Mouse (Mus musculus) lung, adult 2 months (tissue): ENCODE measurements around the gene Dph2. TPM values are rescaled to one million over a fixed set of nuclear protein-coding genes. Genes with fewer than 3 reads are reported as not detected.

Experiments used
- DNase-seq: peaks from one replicate; pipeline ENCODE4 v3.0.0; 2022
- H3K4me1 ChIP-seq: fragments of 200-500 bp; 2 replicates; pipeline ENCODE4 v1.6.1; 2011; ENCODE audit warnings: low read length; ENCODE audit not compliant: control insufficient read depth, insufficient read depth
- H3K4me3 ChIP-seq: fragments of 200-500 bp; replicated peaks from 2 replicates; pipeline ENCODE3; 2011; ENCODE audit warnings: low read depth, mild to moderate bottlenecking, control low read depth, low read length; ENCODE audit errors: extremely low read depth
- CTCF ChIP-seq: fragments of 200-500 bp; IDR thresholded peaks from 2 replicates; pipeline ENCODE4 v1.5.1; 2011; ENCODE audit warnings: mild to moderate bottlenecking, low read length, control low read depth; ENCODE audit not compliant: insufficient read depth
- POLR2A ChIP-seq: fragments of 200-500 bp; IDR thresholded peaks from 2 replicates; pipeline ENCODE4 v1.6.1; 2011; ENCODE audit warnings: low read depth, mild to moderate bottlenecking, control low read depth, low read length, borderline replicate concordance; ENCODE audit errors: extremely low read depth
- whole genome bisulfite sequencing: fragments of 180-500 bp; shearing (Covaris S2); methylation state at CpG from one replicate; pipeline ENCODE4 v1.1.7; 2018; 5-methylcytosine and 5-hydroxymethylcytosine counted together
- polyA plus RNA-seq: library from polyadenylated mRNA; depleted of rRNA; stranded (reverse); fragments of >200 nt; gene quantifications from 2 replicates; pipeline ENCODE4 v1.2.3, GENCODE M21; 2012; rRNA removed

The Dph2 gene
- polyA plus RNA-seq, 1 experiment = 10.7 TPM

DNA sequence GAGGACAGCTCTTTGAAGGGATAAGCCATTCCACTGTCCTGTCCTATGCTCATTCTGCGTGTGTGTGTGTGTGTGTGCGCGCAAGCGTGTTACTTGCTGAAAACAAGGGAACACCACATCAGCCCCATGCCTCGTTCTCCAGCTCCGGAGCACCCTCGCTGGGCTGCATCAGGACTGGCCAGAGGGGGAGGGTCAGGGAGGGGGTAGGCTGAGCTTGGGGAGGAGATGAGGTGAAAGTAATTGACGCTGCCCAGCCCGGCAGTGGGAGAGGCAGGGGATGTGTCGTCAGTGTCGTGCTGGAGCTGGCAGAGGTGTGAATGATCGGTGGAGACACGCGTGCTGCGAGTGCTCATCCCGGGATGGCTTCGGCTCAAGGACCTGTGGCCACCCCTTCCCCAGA, 42.8 kb downstream of the Dph2 start:
- Histone ChIP-seq H3K4me3 (no peak overlapping the region), H3K4me1 (no peaks in the 10 kb centered on the region)
- WGBS = 59% methylated on average over 17 of the region's 17 CpGs
- TF ChIP-seq CTCF (no peak), POLR2A (no peak)
- DNase-seq = no peak

GRCm38 (mm10) chr4:117847011-117847410, 44.8 kb downstream of the Dph2 start:
- no peaks in the 10 kb centered on the region for H3K4me1 ChIP-seq
- WGBS = 44% methylated on average over 2 of the region's 2 CpGs
- no peak for DNase-seq
- TF ChIP-seq POLR2A = no peak
- no peak overlapping the region for H3K4me3 ChIP-seq

- no peak overlapping the region for H3K4me3 ChIP-seq
- 97% methylated on average over 4 of the region's 4 CpGs for WGBS
- TF ChIP-seq CTCF (no peak), POLR2A (no peak)
Measured at GRCm38 (mm10) chr4:117846261-117846660, 45.6 kb downstream of the Dph2 start.

DNA sequence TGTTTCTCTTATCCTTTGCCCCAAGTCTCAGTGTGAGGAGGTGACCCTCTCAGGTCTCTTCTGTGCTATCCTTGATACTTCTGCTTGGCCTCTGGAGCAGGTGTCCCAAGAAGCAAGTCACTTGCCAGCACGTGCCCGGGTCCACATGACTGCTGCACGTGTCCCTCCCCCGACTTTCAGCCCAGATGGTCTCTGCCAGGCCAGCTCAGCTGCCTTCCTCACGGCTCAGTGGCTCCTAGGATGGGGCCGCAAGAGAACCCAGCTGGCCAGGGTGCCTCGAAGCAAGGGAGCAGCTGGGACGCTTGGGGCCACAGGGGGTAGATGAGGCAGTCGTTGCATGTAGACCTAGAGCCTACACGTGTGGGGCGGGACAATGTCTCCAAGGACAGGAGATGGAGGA, 46.5 kb downstream of the Dph2 start:
- Histone ChIP-seq H3K4me3 (no peak overlapping the region), H3K4me1 (peaks cover 3% of the 10 kb centered on the region; the same call in 1 of the 2 replicates)
- no peak for TF ChIP-seq CTCF
- TF ChIP-seq POLR2A = no peak
- WGBS = 83% methylated on average over 11 of the region's 11 CpGs
- DNase-seq = no peak

More at GRCm38 (mm10) chr4:117846261-117846660, 45.6 kb downstream of the Dph2 start:
- H3K4me1 ChIP-seq = no peaks in the 10 kb centered on the region
- DNase-seq = no peak

- Histone ChIP-seq H3K4me3 (no peak overlapping the region), H3K4me1 (peaks cover 3% of the 10 kb centered on the region; the same call in 1 of the 2 replicates)
- 73% methylated on average over 5 of the region's 5 CpGs for whole genome bisulfite sequencing
- no peak for TF ChIP-seq POLR2A
- no peak for TF ChIP-seq CTCF
- no peak for DNase-seq
Measured at GRCm38 (mm10) chr4:117844467-117844866, 47.4 kb downstream of the Dph2 start.

DNA sequence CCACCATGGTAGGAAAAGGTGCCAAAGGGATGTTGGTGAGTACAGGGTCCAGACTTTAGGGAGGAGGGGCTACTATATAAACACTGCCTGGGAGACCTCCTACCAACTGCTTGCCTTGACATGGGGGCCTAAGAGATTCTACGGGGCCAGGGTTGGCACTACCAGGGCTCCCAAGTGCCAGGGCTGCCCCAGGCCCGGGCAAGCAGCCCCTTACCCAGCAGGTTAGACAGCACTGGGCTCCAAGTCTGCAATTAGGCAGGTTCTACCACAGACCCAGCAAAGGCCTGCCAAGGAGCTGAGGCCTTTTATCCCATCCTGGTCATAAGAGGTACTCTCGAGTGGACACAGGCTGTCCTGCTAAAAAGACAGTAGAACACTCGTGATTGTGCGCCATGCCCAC, 48.7 kb downstream of the Dph2 start:
- Histone ChIP-seq H3K4me1 (peaks cover 3% of the 10 kb centered on the region; the same call in 1 of the 2 replicates), H3K4me3 (no peak overlapping the region)
- TF ChIP-seq POLR2A (no peak), CTCF (no peak)
- 91% methylated on average over 5 of the region's 5 CpGs for WGBS
- DNase-seq = no peak

GRCm38 (mm10) chr4:117841566-117841965, 50.3 kb downstream of the Dph2 start:
- no peak for TF ChIP-seq POLR2A
- no peak for TF ChIP-seq CTCF
- Histone ChIP-seq H3K4me3 (no peak overlapping the region), H3K4me1 (peaks cover 8% of the 10 kb centered on the region)
- no peak for DNase-seq
- WGBS = 59% methylated on average over 3 of the region's 3 CpGs

DNA sequence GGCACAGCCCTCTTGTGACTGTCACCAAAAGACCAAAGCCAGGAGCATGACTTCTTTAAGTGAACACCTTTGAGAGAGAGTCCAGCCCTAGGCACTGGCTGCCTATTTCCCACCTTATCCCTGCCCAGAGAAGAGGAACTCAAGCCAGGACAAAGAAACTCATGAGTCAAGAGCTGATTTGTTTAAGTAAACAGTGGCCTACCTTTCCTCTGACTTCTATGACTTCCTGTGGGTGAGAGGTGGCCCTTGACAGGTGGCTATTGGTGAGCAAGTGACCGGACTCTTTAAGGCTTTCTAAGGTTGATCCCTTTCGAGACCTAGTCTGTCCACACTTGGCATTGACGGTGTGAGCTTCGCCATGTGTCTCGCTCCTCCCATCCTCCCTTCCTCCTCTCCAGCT, 51.0 kb downstream of the Dph2 start:
- Histone ChIP-seq H3K4me1 (peaks cover 8% of the 10 kb centered on the region), H3K4me3 (no peak overlapping the region)
- peak; percentile 24 for DNase-seq
- TF ChIP-seq CTCF = no peak
- TF ChIP-seq POLR2A = no peak
- WGBS = 76% methylated on average over 5 of the region's 5 CpGs

GRCm38 (mm10) chr4:117839366-117839765, 52.5 kb downstream of the Dph2 start:
- no peak for DNase-seq
- Histone ChIP-seq H3K4me3 (no peak overlapping the region), H3K4me1 (peaks cover 8% of the 10 kb centered on the region)
- TF ChIP-seq CTCF (no peak), POLR2A (no peak)
- 65% methylated on average over 6 of the region's 6 CpGs for WGBS

Other genes starting within 250 kb of the Dph2 start
- gene Dmap1, start 209.8 kb downstream of the Dph2 start, polyA plus RNA-seq = 18.8 and 23.5 TPM in 2 replicates
- not detected in 2 replicates for gene Gm12845, start 167.6 kb downstream of the Dph2 start, polyA plus RNA-seq
- not detected in 2 replicates for gene Klf17, start 126.4 kb downstream of the Dph2 start, polyA plus RNA-seq
- gene Slc6a9, start 57.5 kb downstream of the Dph2 start, polyA plus RNA-seq = 77.6 and 84.6 TPM in 2 replicates
- 15.4 and 15.8 TPM in 2 replicates for gene Ccdc24, start 19.5 kb downstream of the Dph2 start, polyA plus RNA-seq
- 22.3 and 23.4 TPM in 2 replicates for gene B4galt2, start 8.5 kb downstream of the Dph2 start, polyA plus RNA-seq
- 452 and 484 TPM in 2 replicates for gene Atp6v0b, start 4.7 kb downstream of the Dph2 start, polyA plus RNA-seq
- gene Ipo13, start 23.0 kb upstream of the Dph2 start, polyA plus RNA-seq = 82.2 and 93.8 TPM in 2 replicates
- gene Artn, start 37.7 kb upstream of the Dph2 start, polyA plus RNA-seq = 2.7 and 3.8 TPM in 2 replicates
- gene St3gal3, start 242.9 kb upstream of the Dph2 start, polyA plus RNA-seq = 20.1 and 23.4 TPM in 2 replicates